Mouse (Mus musculus) erythroid progenitor cell, adult 5-6 weeks (primary cell): ENCODE measurements around the gene AC140267.1. TPM values are rescaled to one million over a fixed set of nuclear protein-coding genes. Genes with fewer than 3 reads are reported as not detected.

ENCODE experiments used
- ATAC-seq: replicated peaks from 2 replicates; pipeline ENCODE4 v1.8.0; 2016; ENCODE audit warnings: moderate number of reproducible peaks, mild to moderate bottlenecking, moderate TSS enrichment, inconsistent platforms; ENCODE audit not compliant: poor library complexity, low FRiP score, severe bottlenecking
- total RNA-seq, 2 experiments: library from RNA; stranded (forward) in 1 of 2; stranded (reverse) in 1 of 2; fragments of 150-400 nt in 1 of 2; fragments of 186-747, 209-891 nt in 1 of 2; gene quantifications; 2 replicates each; pipeline versions ENCODE4 v1.2.3 to v1.2.4; 2015 to 2017; ENCODE audit warnings: low replicate concordance in 2 of 2

Gene AC140267.1
- total RNA-seq, 2 experiments from 2014 or later: 43.2 TPM; not detected in 1

DNA sequence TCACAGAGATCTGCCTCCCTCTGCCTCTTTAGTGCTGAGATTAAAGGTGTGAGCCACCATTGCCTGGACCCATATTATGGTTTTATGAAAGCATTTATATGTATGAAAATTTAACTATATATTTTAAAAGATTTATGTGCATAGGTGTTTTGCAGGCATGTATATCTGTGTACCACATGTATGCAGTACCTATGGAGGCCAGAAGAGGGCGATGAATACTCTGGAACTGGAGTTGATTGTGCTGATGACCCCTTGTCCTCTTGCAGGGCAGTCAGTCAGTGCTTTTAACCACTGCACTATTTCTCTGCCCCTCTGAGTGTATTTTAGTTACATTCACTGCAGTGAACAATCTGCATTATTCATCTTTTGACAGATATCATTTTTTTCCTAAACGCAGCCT lies 9.8 kb upstream of the AC140267.1 start:
- ATAC-seq: peak; percentile 81

DNA sequence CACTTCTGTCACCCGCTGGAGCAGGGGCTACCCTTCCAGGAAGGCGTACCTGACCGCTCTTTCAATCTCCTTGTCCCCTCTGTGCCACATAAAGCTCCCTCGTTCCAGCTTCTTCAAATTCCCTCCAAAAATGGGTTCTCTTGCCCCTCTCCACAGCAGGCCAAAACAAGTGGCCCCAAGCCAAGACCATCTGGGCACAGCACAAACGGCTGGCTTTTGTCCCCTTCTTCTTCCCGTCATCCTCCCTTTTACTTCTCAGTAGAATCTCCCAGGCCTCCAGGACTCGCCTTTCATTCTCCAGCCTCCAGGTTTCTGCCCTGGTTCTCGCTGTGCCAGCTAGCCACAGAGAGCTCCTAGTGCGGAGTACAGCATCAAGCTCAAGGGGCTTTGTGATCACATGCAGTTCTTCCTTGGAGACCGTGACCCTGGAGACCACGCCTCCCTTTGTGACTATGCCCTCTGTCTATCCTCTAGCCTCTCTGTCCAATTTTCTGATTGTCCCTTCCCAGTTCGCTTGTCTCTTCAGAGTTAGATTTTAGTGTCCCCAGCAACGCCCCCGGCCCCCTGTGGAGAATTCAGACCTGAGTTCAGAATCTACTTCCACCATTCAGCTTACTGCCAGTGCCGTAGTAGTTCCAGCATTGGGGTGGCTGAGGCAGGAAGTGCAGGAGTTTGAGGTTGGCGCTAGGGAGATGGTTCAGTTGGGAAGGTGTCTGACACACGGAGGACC lies 7.4 kb upstream of the AC140267.1 start:
- no peak for ATAC-seq

DNA sequence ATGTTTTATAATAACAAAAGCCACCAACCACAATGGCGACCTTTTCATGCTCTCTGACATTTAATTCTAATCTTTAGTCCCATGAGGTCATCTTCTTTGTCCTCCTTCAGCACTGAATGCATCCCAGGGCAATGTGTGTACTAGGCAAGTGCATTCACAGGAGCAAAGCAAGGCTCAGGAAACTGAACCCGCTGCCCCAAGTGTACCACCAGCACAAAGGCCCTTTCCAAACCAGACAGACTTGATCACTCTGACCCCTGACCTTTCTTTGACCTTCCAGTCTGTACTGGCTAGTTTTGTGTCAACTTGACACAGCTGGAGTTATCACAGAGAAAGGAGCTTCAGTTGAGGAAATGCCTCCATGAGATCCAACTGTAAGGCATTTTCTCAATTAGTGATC lies 3.3 kb upstream of the AC140267.1 start:
- ATAC-seq: no peak

DNA sequence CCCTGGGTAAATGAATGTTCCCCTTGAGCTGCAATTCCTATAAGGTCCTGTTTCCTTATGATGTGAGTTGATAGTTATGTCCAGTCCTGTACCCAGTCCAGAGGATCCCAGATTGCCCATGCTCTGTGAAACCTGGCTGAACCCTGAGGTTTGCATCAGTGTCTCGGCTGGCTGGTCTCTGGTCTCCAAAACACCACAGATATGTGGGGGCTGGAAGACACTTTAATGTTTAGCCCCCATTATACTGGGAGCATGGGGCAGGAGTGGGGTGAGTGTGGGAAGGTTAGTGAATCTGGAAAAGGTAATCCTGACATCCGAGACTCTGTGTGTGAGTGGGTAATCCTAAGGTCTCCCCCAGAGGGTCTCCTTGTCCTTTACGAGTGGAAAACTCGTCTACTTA lies 2.6 kb upstream of the AC140267.1 start:
- no peak for ATAC-seq

DNA sequence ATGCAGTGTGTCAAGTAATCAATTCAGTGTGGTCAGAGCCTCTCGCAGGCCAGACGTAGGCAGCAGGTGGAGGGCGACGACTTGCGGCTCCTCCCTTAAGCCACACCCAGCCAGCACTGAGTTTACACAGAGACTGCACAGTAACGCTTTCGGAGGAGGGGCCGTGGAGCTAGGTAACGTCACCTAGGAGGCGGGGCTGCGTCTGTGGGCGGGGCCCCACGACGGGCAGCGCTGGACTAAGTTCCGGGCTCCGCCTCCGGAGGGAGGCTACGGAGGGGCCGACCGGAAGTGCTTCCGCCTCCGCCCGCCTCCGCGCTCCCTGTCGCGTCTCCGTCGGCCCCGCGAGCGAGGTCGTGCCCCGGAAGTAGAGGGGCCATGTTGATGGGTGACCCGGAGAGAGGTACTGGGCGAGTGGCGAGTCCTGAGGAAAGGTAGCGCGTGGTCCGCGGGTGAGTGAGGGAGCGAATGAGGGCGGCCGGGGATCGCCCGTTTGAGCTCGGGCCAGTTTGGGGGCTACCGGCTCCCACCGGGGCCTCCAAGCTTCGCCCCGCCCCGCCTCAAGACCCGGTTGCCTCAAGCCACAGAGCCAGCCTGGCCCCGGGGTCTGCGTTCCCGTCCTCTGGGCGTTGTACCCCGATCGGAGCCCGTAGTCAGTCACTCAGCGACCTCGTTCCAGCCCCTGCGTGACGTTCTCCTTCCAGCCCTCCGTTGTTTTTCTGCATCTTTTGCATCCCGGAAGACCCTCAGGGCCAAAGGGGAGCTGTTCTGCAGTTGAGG lies 1.7 kb upstream of the AC140267.1 start, which contains the start of gene Mief1:
TSS of gene Mief1 (plus strand) at position 286 of the 777 bp plus-strand sequence.
- peak; percentile 97 for ATAC-seq

DNA sequence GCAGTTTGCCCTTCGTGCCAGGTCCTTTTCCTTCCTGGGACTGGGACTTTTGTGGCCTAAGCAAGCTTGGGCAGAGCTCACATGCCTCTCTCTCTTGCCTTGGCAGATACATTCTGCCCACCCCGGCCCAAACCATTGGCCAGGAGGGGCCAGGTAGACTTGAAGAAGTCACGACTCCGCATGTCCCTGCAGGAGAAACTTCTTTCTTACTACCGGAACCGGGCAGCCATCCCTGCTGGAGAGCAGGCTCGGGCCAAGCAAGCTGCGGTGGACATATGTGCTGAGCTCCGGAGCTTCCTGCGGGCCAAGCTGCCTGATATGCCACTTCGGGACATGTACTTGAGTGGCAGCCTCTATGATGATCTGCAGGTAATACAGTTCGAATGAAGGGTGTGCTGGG lies 12.5 kb downstream of the AC140267.1 start:
- no peak for ATAC-seq

DNA sequence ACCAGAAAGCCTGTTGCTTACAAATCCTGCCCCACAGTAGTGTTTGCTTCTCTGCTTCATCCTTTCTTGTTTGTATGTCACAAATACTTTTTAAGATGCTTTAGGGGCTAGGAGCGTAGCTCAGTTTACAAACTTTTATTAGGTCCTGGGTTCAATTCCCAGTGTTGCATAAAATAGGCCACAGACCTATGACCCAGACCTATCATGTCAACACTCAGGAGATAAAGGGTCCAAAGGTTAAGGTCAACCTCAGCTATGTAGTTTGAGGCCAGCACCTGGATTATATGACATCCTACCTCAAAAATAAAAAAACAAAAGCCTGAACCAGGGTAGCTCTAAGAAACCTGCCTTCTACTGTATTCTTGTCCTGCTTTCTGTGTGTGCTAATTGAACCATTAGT lies 13.0 kb downstream of the AC140267.1 start:
- ATAC-seq: no peak

DNA sequence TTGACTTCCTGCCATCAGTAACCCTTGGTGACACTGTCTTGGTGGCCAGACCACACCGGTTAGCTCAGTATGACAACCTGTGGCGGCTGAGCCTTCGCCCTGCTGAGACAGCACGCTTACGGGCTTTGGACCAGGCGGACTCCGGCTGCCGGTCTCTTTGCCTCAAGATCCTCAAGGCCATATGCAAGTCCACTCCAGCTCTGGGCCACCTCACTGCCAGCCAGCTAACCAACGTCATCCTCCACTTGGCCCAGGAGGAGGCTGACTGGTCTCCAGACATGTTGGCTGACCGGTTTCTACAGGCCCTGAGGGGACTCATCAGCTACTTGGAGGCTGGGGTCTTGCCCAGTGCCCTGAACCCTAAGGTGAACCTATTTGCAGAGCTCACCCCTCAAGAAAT lies 14.0 kb downstream of the AC140267.1 start:
- ATAC-seq: no peak

DNA sequence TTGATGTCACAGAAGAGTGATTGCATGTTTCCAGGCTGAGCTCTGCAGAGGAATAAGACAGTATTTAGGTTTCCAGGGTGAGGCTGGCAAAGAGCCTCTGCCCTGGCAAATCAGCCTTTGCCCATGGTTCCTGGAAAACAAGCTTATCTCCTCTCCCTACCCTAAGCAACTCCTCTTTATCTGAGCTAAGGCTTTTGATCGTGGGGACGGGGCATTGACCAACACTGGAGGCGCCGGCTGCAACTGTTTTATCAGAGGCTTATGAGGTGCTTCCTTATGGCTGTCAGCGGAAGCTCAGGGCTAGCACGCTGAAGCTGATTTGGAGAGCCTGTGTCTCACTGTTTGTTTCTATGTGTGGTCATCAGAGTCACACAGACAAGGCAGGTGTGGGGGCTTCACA lies 15.0 kb downstream of the AC140267.1 start:
- peak; percentile 41 for ATAC-seq

DNA sequence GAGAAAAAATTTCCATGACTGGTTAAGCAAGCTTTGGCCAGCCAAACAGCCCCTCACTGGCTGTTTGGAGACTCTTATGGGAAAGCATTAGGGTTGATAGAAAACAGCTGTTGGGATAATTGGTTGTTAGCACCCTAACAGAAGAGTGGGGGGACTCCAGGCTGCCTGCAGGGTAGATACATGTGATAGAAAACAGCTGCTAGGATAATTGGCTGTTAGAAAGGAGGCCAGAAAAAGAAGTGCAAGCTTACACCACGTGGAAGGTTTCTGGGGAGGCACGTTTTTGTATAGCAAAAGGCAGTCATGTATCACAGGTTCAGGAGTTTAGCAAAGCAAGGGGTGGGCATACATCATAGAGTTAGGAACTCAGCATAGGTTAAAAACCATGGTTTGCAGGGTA lies 17.9 kb downstream of the AC140267.1 start:
- no peak for ATAC-seq

DNA sequence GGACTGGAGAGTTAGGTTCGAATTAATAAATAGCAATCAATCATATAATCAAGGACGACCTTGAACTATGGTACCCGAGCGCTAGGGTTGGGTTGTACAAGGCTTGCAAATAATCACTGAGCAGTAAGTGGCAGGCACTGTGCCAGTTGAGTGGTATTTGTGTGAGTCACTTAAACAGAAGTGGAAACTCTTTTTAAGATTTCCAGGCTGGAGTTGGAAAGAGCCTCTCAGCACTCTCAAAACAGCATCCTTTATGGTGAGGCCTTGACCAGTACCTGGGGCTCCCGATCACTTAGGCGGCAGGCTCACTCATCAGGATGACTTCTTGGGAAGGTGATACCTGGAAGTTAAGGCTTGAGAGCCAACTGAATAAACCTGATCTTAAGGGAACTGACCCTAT lies 18.6 kb downstream of the AC140267.1 start:
- no peak for ATAC-seq

DNA sequence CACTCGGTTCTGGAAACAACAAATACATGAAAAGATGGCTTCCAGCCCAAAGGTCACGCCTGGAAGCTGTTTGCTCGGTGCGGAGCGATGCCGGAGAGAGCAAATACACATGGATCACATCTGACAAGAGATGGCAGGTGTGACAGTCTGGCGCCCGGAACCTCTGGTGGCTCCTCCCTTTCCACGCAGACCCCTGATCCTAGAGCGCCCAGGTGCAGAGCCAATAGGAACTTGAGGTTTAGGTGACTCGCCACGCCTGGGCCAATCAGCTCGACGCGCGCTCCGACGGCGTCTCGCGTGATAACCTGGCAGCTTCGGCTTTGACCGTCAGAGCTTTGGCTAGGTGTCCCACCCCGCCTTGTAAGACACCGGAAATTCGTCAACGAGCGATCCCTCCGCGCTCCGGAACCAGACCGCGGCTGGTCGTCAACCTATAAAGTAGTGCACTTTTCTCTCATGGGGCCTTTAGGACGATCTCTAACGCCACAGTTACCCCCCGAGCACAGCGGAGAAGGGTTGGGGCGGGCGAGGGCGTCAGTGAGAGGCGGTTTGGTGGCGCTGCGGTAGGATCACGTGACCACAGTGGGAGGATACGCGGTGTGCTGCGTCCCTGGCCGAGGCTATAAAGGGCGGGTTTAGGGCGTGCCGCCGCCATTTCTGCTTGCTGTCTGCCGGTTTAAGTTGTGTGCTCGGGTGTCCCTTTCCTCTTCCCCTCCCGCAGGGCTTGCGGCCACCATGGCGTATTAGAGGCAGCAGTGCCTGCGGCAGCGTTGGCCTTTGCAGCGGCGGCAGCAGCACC lies 19.4 kb downstream of the AC140267.1 start, which contains the start of gene Atf4:
TSS of gene Atf4 (plus strand) at position 338 of the 799 bp plus-strand sequence.
- ATAC-seq: peak; percentile 78

DNA sequence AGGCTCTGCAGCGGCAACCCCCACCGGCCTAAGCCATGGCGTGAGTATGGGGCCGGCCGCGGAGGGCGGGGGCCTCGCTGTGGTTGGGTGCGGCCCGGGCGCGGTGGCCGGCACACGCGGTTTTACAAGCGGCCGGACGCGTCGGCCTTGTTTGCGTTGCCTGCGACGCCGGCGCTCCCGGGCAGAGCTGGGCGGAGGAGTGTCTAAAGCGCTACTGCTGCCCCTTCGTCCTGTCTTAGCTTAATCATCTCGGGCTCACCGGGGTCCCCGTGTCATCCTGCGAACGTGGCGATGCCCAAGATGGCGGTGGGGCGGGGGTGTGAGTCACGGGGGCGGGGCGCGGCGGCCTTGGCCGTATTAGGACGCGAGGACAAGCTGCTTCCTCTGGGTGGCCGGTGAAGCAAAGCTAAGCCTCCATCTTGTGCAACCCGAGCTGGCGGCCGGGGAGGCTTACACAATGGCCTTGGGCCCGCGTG lies 20.0 kb downstream of the AC140267.1 start:
- peak; percentile 20 for ATAC-seq

DNA sequence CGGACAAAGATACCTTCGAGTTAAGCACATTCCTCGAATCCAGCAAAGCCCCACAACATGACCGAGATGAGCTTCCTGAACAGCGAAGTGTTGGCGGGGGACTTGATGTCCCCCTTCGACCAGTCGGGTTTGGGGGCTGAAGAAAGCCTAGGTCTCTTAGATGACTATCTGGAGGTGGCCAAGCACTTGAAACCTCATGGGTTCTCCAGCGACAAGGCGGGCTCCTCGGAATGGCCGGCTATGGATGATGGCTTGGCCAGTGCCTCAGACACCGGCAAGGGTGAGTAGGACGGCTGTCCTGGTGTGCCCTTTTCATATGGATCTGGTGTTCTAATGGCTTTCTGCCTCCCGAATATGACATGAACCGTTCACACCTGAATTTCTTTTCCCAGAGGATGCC lies 20.6 kb downstream of the AC140267.1 start:
- ATAC-seq: no peak

DNA sequence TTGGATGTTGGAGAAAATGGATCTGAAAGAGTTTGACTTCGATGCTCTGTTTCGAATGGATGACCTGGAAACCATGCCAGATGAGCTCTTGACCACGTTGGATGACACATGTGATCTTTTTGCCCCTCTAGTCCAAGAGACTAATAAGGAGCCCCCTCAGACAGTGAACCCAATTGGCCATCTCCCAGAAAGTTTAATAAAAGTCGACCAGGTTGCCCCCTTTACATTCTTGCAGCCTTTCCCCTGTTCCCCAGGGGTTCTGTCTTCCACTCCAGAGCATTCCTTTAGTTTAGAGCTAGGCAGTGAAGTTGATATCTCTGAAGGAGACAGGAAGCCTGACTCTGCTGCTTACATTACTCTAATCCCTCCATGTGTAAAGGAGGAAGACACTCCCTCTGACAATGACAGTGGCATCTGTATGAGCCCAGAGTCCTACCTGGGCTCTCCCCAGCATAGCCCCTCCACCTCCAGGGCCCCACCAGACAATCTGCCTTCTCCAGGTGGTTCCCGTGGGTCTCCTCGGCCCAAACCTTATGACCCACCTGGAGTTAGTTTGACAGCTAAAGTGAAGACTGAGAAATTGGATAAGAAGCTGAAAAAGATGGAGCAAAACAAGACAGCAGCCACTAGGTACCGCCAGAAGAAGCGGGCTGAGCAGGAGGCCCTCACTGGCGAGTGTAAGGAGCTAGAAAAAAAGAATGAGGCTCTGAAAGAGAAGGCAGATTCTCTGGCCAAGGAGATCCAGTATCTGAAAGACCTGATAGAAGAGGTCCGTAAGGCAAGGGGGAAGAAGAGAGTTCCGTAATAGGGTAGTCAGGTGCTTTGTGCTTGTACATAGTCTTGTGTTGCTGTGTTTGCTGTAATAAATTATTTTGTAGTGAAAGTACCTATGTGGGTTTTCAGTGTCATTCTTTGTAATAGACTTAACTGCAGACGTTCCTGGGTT lies 21.3 kb downstream of the AC140267.1 start:
- no peak for ATAC-seq

DNA sequence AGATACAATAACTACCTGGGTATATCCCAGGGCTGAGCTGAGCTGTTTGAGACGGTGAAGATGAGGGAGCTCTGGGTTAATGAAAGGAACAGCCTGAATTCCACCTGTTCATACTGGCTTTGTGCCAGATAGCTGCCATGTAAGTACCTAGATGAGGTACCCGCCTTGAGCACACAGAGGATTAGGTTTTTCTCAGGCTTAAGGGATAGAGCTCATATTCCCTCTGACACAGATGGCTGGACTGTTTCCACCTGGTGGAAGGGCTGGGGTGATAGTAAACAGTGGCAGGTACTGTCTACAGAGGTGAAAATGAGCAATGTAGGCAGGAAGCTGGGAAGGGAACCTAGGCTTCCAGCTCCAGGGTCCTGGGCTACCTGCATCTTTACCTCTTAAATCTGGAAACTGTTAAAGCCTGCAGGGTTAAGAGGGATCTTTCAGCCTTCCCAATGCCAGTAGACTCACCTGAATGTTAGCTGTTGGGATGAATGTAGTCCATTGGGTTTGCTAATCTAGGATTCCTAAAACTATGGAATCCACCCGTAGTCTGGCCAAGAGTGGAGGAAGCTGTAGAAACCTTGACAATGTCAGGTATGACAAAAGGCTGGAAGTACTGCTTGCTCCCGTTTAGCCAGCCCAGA lies 22.1 kb downstream of the AC140267.1 start:
- ATAC-seq: no peak

DNA sequence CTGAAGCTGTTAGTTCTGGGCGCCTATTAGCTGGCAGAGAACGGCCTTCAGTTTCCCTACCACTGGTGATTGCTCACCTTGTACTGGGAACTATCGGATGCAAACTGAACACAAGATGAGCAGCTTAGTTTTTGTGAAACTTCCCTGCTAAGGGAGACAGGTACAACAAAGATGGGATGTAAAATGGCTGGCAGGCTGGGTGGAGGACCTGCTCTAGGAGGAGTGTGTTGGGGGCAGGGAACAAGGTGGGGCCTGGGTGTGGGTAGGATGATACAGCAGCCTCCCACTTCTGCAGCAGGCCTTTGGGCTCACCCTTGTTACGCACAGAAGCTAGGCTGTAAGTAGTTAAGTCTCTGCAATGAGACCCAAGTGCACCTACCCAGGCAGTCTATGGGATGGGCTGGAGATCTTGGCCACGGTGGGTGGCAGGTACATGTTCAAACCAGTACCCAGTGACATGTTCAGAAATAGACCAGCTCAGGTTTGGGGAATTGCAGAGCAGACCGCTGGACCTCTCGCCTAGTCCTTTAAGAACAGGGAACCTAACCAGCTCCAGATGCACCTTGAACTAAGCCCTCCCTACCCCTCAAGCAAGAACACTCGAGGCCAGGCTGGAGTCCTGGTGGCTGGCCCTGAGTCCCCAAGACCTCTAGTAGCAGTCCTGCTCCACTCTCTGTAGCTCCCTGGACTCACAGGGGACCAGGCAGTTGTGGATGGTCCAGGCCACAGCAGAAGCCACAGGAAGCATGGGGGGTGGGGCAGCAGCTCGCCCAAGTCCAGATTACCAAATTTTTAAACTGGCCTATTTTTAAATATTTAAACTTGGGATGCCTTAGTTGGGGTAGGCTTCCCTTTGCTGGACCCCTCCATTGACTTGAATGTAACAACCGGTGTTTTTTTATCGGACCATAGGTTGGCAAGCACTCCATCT lies 22.9 kb downstream of the AC140267.1 start:
- peak; percentile 63 for ATAC-seq
